Mouse (Mus musculus) forebrain, embryonic 14.5 days (tissue): ENCODE measurements around the gene Cabp7. TPM values are rescaled to one million over a fixed set of nuclear protein-coding genes. Genes with fewer than 3 reads are reported as not detected.

Experiments
- ATAC-seq: fragments of 200-750 bp; cut with Nextera tagmentation; 2 replicates; pipeline ENCODE4 v1.8.0; 2017; ENCODE audit warnings: mild to moderate bottlenecking, moderate library complexity
- DNase-seq: peaks from one replicate; pipeline ENCODE4 v3.0.0-alpha.2; 2015; ENCODE audit warnings: low spot score
- H3K27ac ChIP-seq: fragments of 300-500 bp; sonication (generic); 2 replicates; pipeline ENCODE4 v1.5.1; 2014; ENCODE audit warnings: low read depth, mild to moderate bottlenecking, control low read depth, low read length, moderate library complexity
- H3K27me3 ChIP-seq: fragments of 300-500 bp; sonication (generic); replicated peaks from 2 replicates; pipeline ENCODE4 v1.6.1; 2014; ENCODE audit warnings: low read length, control low read depth, mixed read lengths; ENCODE audit not compliant: control insufficient read depth, insufficient read depth
- H3K36me3 ChIP-seq: fragments of 300-500 bp; sonication (generic); 2 replicates; pipeline ENCODE4 v1.6.1; 2014; ENCODE audit warnings: low read length, control low read depth; ENCODE audit not compliant: control insufficient read depth, insufficient read depth
- H3K4me1 ChIP-seq: fragments of 300-500 bp; sonication (generic); 2 replicates; pipeline ENCODE4 v1.6.1; 2014; ENCODE audit warnings: antibody characterized with exemption, low read length, control low read depth; ENCODE audit not compliant: control insufficient read depth, insufficient read depth
- H3K4me2 ChIP-seq: fragments of 300-500 bp; sonication (generic); 2 replicates; pipeline ENCODE4 v1.6.1; 2014; ENCODE audit warnings: mild to moderate bottlenecking, control low read depth, low read length
- H3K4me3 ChIP-seq: fragments of 300-500 bp; sonication (generic); 2 replicates; pipeline ENCODE4 v1.5.1; 2014; ENCODE audit warnings: low read depth, low read length, control low read depth
- H3K9ac ChIP-seq: fragments of 300-500 bp; sonication (generic); 2 replicates; pipeline ENCODE4 v1.6.1; 2014; ENCODE audit warnings: mild to moderate bottlenecking, low read length, control low read depth, moderate library complexity
- H3K9me3 ChIP-seq: fragments of 300-500 bp; sonication (generic); replicated peaks from 2 replicates; pipeline ENCODE4 v1.6.1; 2016; ENCODE audit warnings: low read length, control low read depth, mixed read lengths; ENCODE audit not compliant: control insufficient read depth
- WGBS: fragments of 180-500 bp; shearing (Covaris S2); extraction: QIAGEN DNeasy Blood & Tissue Kit; methylation state at CpG from one replicate; pipeline ENCODE4 v1.1.7; 2014; 5-methylcytosine and 5-hydroxymethylcytosine counted together
- polyA plus RNA-seq: library from polyadenylated mRNA; unstranded; fragments of >200 nt; fragmentation: Nextera tagmentation; extraction: Ambion mirVana; gene quantifications from 2 replicates; pipeline ENCODE4 v1.2.1, GENCODE M21; 2014

The Cabp7 gene
- polyA plus RNA-seq, 1 experiment from 2014 or later, result 1.5 TPM

- Histone ChIP-seq H3K36me3 (peaks cover 27% of the 10 kb centered on the region), H3K9ac (no peak overlapping the region), H3K27me3 (no peaks in the 10 kb centered on the region), H3K9me3 (no peaks in the 10 kb centered on the region), H3K4me3 (no peak overlapping the region), H3K4me1 (no peaks in the 10 kb centered on the region), H3K27ac (peak overlapping the region; percentile 63; the same call in 1 of the 2 replicates), H3K4me2 (no peak overlapping the region)
- ATAC-seq (no peak), DNase-seq (no peak)
- WGBS, result 92% methylated on average over 6 of the region's 6 CpGs
Measured at GRCm38 (mm10) chr11:4769881-4770280, 23.3 kb upstream of the Cabp7 start.

- H3K9me3 ChIP-seq, result no peaks in the 10 kb centered on the region
- H3K27ac ChIP-seq, result peak overlapping the region; percentile 79
- no peak overlapping the region for H3K4me3 ChIP-seq
- H3K4me1 ChIP-seq, result no peaks in the 10 kb centered on the region
- peaks cover 25% of the 10 kb centered on the region for H3K36me3 ChIP-seq
- H3K9ac ChIP-seq, result no peak overlapping the region
- peak; percentile 74 for DNase-seq
- H3K27me3 ChIP-seq, result no peaks in the 10 kb centered on the region
- WGBS, result 58% methylated on average over 7 of the region's 7 CpGs
- H3K4me2 ChIP-seq, result no peak overlapping the region
- peak; percentile 34; the same call in 1 of the 2 replicates for ATAC-seq
Measured at GRCm38 (mm10) chr11:4769293-4769692, 22.7 kb upstream of the Cabp7 start.

- no peaks in the 10 kb centered on the region for H3K4me1 ChIP-seq
- H3K27ac ChIP-seq, result peak overlapping the region; percentile 79; the same call in 1 of the 2 replicates
- no peaks in the 10 kb centered on the region for H3K27me3 ChIP-seq
- H3K4me2 ChIP-seq, result no peak overlapping the region
- H3K9me3 ChIP-seq, result no peaks in the 10 kb centered on the region
- no peak overlapping the region for H3K4me3 ChIP-seq
- DNase-seq, result no peak
- WGBS, result 79% methylated on average over 4 of the region's 4 CpGs
- peaks cover 24% of the 10 kb centered on the region for H3K36me3 ChIP-seq
- no peak overlapping the region for H3K9ac ChIP-seq
- ATAC-seq, result no peak
Measured at GRCm38 (mm10) chr11:4768399-4768798, 21.8 kb upstream of the Cabp7 start.

- H3K4me3 ChIP-seq, result no peak overlapping the region
- 79% methylated on average over 5 of the region's 5 CpGs for WGBS
- H3K4me2 ChIP-seq, result no peak overlapping the region
- H3K4me1 ChIP-seq, result peaks cover 5% of the 10 kb centered on the region; the same call in 1 of the 2 replicates
- no peak overlapping the region for H3K9ac ChIP-seq
- peaks cover 19% of the 10 kb centered on the region for H3K36me3 ChIP-seq
- H3K27ac ChIP-seq, result no peak overlapping the region
- H3K27me3 ChIP-seq, result no peaks in the 10 kb centered on the region
- ATAC-seq (no peak), DNase-seq (no peak)
- H3K9me3 ChIP-seq, result no peaks in the 10 kb centered on the region
Measured at GRCm38 (mm10) chr11:4764476-4764875, 17.9 kb upstream of the Cabp7 start.

GRCm38 (mm10) chr11:4763631-4764030, 17.1 kb upstream of the Cabp7 start:
- H3K9me3 ChIP-seq, result no peaks in the 10 kb centered on the region
- no peak for ATAC-seq
- no peak overlapping the region for H3K4me3 ChIP-seq
- no peak for DNase-seq
- peaks cover 5% of the 10 kb centered on the region; the same call in 1 of the 2 replicates for H3K4me1 ChIP-seq
- no peak overlapping the region for H3K9ac ChIP-seq
- no peak overlapping the region for H3K4me2 ChIP-seq
- no peak overlapping the region for H3K27ac ChIP-seq
- peaks cover 13% of the 10 kb centered on the region; the same call in 1 of the 2 replicates for H3K36me3 ChIP-seq
- 26% methylated on average over 5 of the region's 5 CpGs for WGBS
- H3K27me3 ChIP-seq, result no peaks in the 10 kb centered on the region

- Histone ChIP-seq H3K27me3 (no peaks in the 10 kb centered on the region), H3K4me3 (no peak overlapping the region), H3K4me2 (no peak overlapping the region), H3K4me1 (peaks cover 5% of the 10 kb centered on the region; the same call in 1 of the 2 replicates), H3K9me3 (no peaks in the 10 kb centered on the region), H3K9ac (no peak overlapping the region), H3K36me3 (peaks cover 9% of the 10 kb centered on the region; the same call in 1 of the 2 replicates), H3K27ac (0 out of 2 replicates have a peak overlapping the region, but pooled peaks have one; percentile 9)
- ATAC-seq (no peak), DNase-seq (no peak)
- WGBS, result 20% methylated on average over 2 of the region's 2 CpGs
Measured at GRCm38 (mm10) chr11:4762511-4762910, 15.9 kb upstream of the Cabp7 start.

- peak; percentile 24; the same call in 1 of the 2 replicates for ATAC-seq
- no peak overlapping the region for H3K9ac ChIP-seq
- no peak overlapping the region for H3K4me3 ChIP-seq
- WGBS, result 12% methylated on average over 6 of the region's 6 CpGs
- DNase-seq, result peak; percentile 62
- no peak overlapping the region for H3K4me2 ChIP-seq
- H3K27me3 ChIP-seq, result no peaks in the 10 kb centered on the region
- no peaks in the 10 kb centered on the region for H3K9me3 ChIP-seq
- peaks cover 3% of the 10 kb centered on the region; the same call in 1 of the 2 replicates for H3K36me3 ChIP-seq
- peak overlapping the region; percentile 48 for H3K27ac ChIP-seq
- peaks cover 5% of the 10 kb centered on the region; the same call in 1 of the 2 replicates for H3K4me1 ChIP-seq
Measured at GRCm38 (mm10) chr11:4761991-4762390, 15.4 kb upstream of the Cabp7 start.

- no peak overlapping the region for H3K9ac ChIP-seq
- no peaks in the 10 kb centered on the region for H3K27me3 ChIP-seq
- H3K4me2 ChIP-seq, result no peak overlapping the region
- H3K4me1 ChIP-seq, result peaks cover 5% of the 10 kb centered on the region; the same call in 1 of the 2 replicates
- ATAC-seq, result no peak
- no peaks in the 10 kb centered on the region for H3K9me3 ChIP-seq
- H3K4me3 ChIP-seq, result no peak overlapping the region
- DNase-seq, result no peak
- WGBS, result 24% methylated on average over 4 of the region's 4 CpGs
- no peaks in the 10 kb centered on the region for H3K36me3 ChIP-seq
- H3K27ac ChIP-seq, result no peak overlapping the region
Measured at GRCm38 (mm10) chr11:4760438-4760837, 13.9 kb upstream of the Cabp7 start.

- WGBS, result 64% methylated on average over 4 of the region's 4 CpGs
- Histone ChIP-seq H3K4me1 (peaks cover 7% of the 10 kb centered on the region; the same call in 1 of the 2 replicates), H3K36me3 (no peaks in the 10 kb centered on the region), H3K9ac (no peak overlapping the region), H3K4me3 (no peak overlapping the region), H3K27me3 (0 out of 2 replicates have a peak, but pooled peaks cover 2% of the 10 kb centered on the region), H3K27ac (no peak overlapping the region), H3K4me2 (no peak overlapping the region), H3K9me3 (no peaks in the 10 kb centered on the region)
- no peak for ATAC-seq
- DNase-seq, result no peak
Measured at GRCm38 (mm10) chr11:4757789-4758158, 11.2 kb upstream of the Cabp7 start.
